Mouse (Mus musculus) adrenal gland, postnatal 14 days (tissue): ENCODE measurements around the gene Tnip1. TPM values are rescaled to one million over a fixed set of nuclear protein-coding genes. Genes with fewer than 3 reads are reported as not detected.
"Not testable (repeated sequence)": the region's sequence is repeated elsewhere in the genome, so short reads cannot be mapped to it uniquely, and the experiment has no call there.

Experiments used
- DNase-seq: peaks from one replicate; pipeline ENCODE4 v3.0.0; 2021; ENCODE audit warnings: mixed read lengths
- total RNA-seq: library from RNA; stranded (reverse); gene quantifications from 2 replicates; pipeline ENCODE4 v1.2.3, GENCODE M21; 2021

Gene Tnip1
- total RNA-seq, 1 experiment from 2014 or later = 53.8 TPM

GRCm38 (mm10) chr11:54972049-54972723 is 9.5 kb upstream of the Tnip1 start:
- DNase-seq = no peak

GRCm38 (mm10) chr11:54971365-54972048 is 8.8 kb upstream of the Tnip1 start:
- no peak for DNase-seq

GRCm38 (mm10) chr11:54965234-54965633 is 2.5 kb upstream of the Tnip1 start:
- DNase-seq = no peak

GRCm38 (mm10) chr11:54961921-54962320 is 796 bp downstream of the Tnip1 start:
- DNase-seq = peak; percentile 68

GRCm38 (mm10) chr11:54961164-54961850 is 1.4 kb downstream of the Tnip1 start:
- peak; percentile 44 for DNase-seq

- DNase-seq = no peak
Observed at GRCm38 (mm10) chr11:54960251-54960650, 2.5 kb downstream of the Tnip1 start.

GRCm38 (mm10) chr11:54958571-54959073 is 4.1 kb downstream of the Tnip1 start:
- DNase-seq = no peak

- DNase-seq = not testable (repeated sequence)
Observed at GRCm38 (mm10) chr11:54957708-54958107, 5.0 kb downstream of the Tnip1 start.

GRCm38 (mm10) chr11:54956912-54957311 is 5.8 kb downstream of the Tnip1 start:
- DNase-seq = no peak

- peak; percentile 100 for DNase-seq
Observed at GRCm38 (mm10) chr11:54955735-54956480, 6.8 kb downstream of the Tnip1 start.

GRCm38 (mm10) chr11:54955400-54955734 is 7.3 kb downstream of the Tnip1 start:
- DNase-seq = not testable (repeated sequence)

GRCm38 (mm10) chr11:54954716-54955115 is 8.0 kb downstream of the Tnip1 start:
- no peak for DNase-seq

- no peak for DNase-seq
Observed at GRCm38 (mm10) chr11:54953993-54954446, 8.7 kb downstream of the Tnip1 start.

- peak; percentile 62 for DNase-seq
Observed at GRCm38 (mm10) chr11:54952651-54953050, 10.1 kb downstream of the Tnip1 start.

- DNase-seq = peak; percentile 70
Observed at GRCm38 (mm10) chr11:54950684-54951083, 12.0 kb downstream of the Tnip1 start.

- no peak for DNase-seq
Observed at GRCm38 (mm10) chr11:54949717-54950116, 13.0 kb downstream of the Tnip1 start.

- DNase-seq = no peak
Observed at GRCm38 (mm10) chr11:54944702-54945101, 18.0 kb downstream of the Tnip1 start.

- DNase-seq = peak; percentile 72
Observed at GRCm38 (mm10) chr11:54940056-54940455, 22.7 kb downstream of the Tnip1 start.

GRCm38 (mm10) chr11:54939501-54939900 is 23.2 kb downstream of the Tnip1 start:
- DNase-seq = no peak

GRCm38 (mm10) chr11:54936771-54937140 is 26.0 kb downstream of the Tnip1 start:
- peak; percentile 58 for DNase-seq

- peak; percentile 82 for DNase-seq
Observed at GRCm38 (mm10) chr11:54936035-54936770, 26.5 kb downstream of the Tnip1 start.

- DNase-seq = no peak
Observed at GRCm38 (mm10) chr11:54934198-54934597, 28.5 kb downstream of the Tnip1 start.
